Mouse (Mus musculus): Measurements from ENCODE around the gene Parp4. TPM values are rescaled to one million over a fixed set of nuclear protein-coding genes. Genes with fewer than 3 reads are reported as not detected.

The Parp4 gene
- polyA plus RNA-seq, 1 experiment from 2014 or later: 1.7 TPM

- H3K36me3 ChIP-seq (replicated peaks): peaks cover 11% of the 10 kb centered on the region
- WGBS (ENCODE audit: insufficient replicate concordance): under 1% methylated on average over 70 of the region's 70 CpGs
- peak within 1 kb of the TSS; percentile 94 for H3K4me3 ChIP-seq (replicated peaks)
- H3K4me2 ChIP-seq: peak within 1 kb of the TSS; percentile 88
- H3K27ac ChIP-seq (replicated peaks): peak within 1 kb of the TSS; percentile 85
- peak within 1 kb of the TSS; percentile 88 for H3K9ac ChIP-seq
- H3K4me1 ChIP-seq (replicated peaks): peaks cover 25% of the 10 kb centered on the region
- no peaks in the 10 kb centered on the region for H3K9me3 ChIP-seq (replicated peaks)
- H3K27me3 ChIP-seq: no peaks in the 10 kb centered on the region
- peak; percentile 100 for ATAC-seq (ENCODE audit: insufficient read depth)
Measured at GRCm38 (mm10) chr14:56667969-56668802, 92.8 kb downstream of the Parp4 start, which contains the start of gene Mphosph8. Gene Mphosph8, plus strand, starts transcription at chr14:56668248.

- no peak for ATAC-seq (ENCODE audit: insufficient read depth)
- H3K27ac ChIP-seq (replicated peaks): peak overlapping the region; percentile 85
Measured at GRCm38 (mm10) chr14:56669046-56669620, 93.7 kb downstream of the Parp4 start.

GRCm38 (mm10) chr14:56685426-56685825 is 110.0 kb downstream of the Parp4 start:
- Histone ChIP-seq H3K4me2 (no peak overlapping the region), H3K27me3 (no peaks in the 10 kb centered on the region), H3K9ac (no peak overlapping the region), H3K4me1 (replicated peaks) (no peaks in the 10 kb centered on the region), H3K9me3 (replicated peaks) (no peaks in the 10 kb centered on the region), H3K27ac (replicated peaks) (no peak overlapping the region), H3K4me3 (replicated peaks) (no peak overlapping the region), H3K36me3 (replicated peaks) (peaks cover 69% of the 10 kb centered on the region)
- no peak for ATAC-seq (ENCODE audit: insufficient read depth)
- 48% methylated on average over 1 of the region's 1 CpGs for WGBS (ENCODE audit: insufficient replicate concordance)

More at GRCm38 (mm10) chr14:56669046-56669620, 93.7 kb downstream of the Parp4 start:
- H3K9ac ChIP-seq: peak overlapping the region; percentile 88
- peak overlapping the region; percentile 94 for H3K4me3 ChIP-seq (replicated peaks)
- H3K9me3 ChIP-seq (replicated peaks): no peaks in the 10 kb centered on the region
- under 1% methylated on average over 13 of the region's 13 CpGs for WGBS (ENCODE audit: insufficient replicate concordance)
- H3K27me3 ChIP-seq: no peaks in the 10 kb centered on the region
- H3K4me2 ChIP-seq: peak overlapping the region; percentile 88
- peaks cover 12% of the 10 kb centered on the region for H3K36me3 ChIP-seq (replicated peaks)
- H3K4me1 ChIP-seq (replicated peaks): peaks cover 25% of the 10 kb centered on the region

- no peaks in the 10 kb centered on the region for H3K27me3 ChIP-seq
- no peaks in the 10 kb centered on the region for H3K4me1 ChIP-seq (replicated peaks)
- 63% methylated on average over 1 of the region's 1 CpGs for WGBS (ENCODE audit: insufficient replicate concordance)
- no peak overlapping the region for H3K9ac ChIP-seq
- H3K27ac ChIP-seq (replicated peaks): no peak overlapping the region
- H3K9me3 ChIP-seq (replicated peaks): no peaks in the 10 kb centered on the region
- H3K4me3 ChIP-seq (replicated peaks): no peak overlapping the region
- peaks cover 78% of the 10 kb centered on the region for H3K36me3 ChIP-seq (replicated peaks)
- no peak overlapping the region for H3K4me2 ChIP-seq
- ATAC-seq (ENCODE audit: insufficient read depth): no peak
Measured at GRCm38 (mm10) chr14:56689116-56689515, 113.7 kb downstream of the Parp4 start.

- H3K27ac ChIP-seq (replicated peaks): no peak overlapping the region
- H3K36me3 ChIP-seq (replicated peaks): peaks cover 80% of the 10 kb centered on the region
- H3K9me3 ChIP-seq (replicated peaks): no peaks in the 10 kb centered on the region
- H3K4me2 ChIP-seq: no peak overlapping the region
- no peak overlapping the region for H3K9ac ChIP-seq
- no peak overlapping the region for H3K4me3 ChIP-seq (replicated peaks)
- 54% methylated on average over 1 of the region's 1 CpGs for WGBS (ENCODE audit: insufficient replicate concordance)
- H3K4me1 ChIP-seq (replicated peaks): no peaks in the 10 kb centered on the region
- no peaks in the 10 kb centered on the region for H3K27me3 ChIP-seq
- ATAC-seq (ENCODE audit: insufficient read depth): no peak
Measured at GRCm38 (mm10) chr14:56689766-56690165, 114.3 kb downstream of the Parp4 start.

GRCm38 (mm10) chr14:56695495-56695894 is 120.1 kb downstream of the Parp4 start:
- no peak overlapping the region for H3K9ac ChIP-seq
- 44% methylated on average over 3 of the region's 3 CpGs for WGBS (ENCODE audit: insufficient replicate concordance)
- no peak overlapping the region for H3K27ac ChIP-seq (replicated peaks)
- no peaks in the 10 kb centered on the region for H3K9me3 ChIP-seq (replicated peaks)
- peaks cover 95% of the 10 kb centered on the region for H3K36me3 ChIP-seq (replicated peaks)
- H3K4me2 ChIP-seq: no peak overlapping the region
- H3K4me1 ChIP-seq (replicated peaks): no peaks in the 10 kb centered on the region
- no peak for ATAC-seq (ENCODE audit: insufficient read depth)
- no peak overlapping the region for H3K4me3 ChIP-seq (replicated peaks)
- no peaks in the 10 kb centered on the region for H3K27me3 ChIP-seq

- WGBS (ENCODE audit: insufficient replicate concordance): 88% methylated on average over 5 of the region's 5 CpGs
- no peak overlapping the region for H3K4me2 ChIP-seq
- H3K9me3 ChIP-seq (replicated peaks): no peaks in the 10 kb centered on the region
- H3K9ac ChIP-seq: no peak overlapping the region
- peaks cover 81% of the 10 kb centered on the region for H3K36me3 ChIP-seq (replicated peaks)
- no peaks in the 10 kb centered on the region for H3K27me3 ChIP-seq
- ATAC-seq (ENCODE audit: insufficient read depth): no peak
- H3K4me1 ChIP-seq (replicated peaks): no peaks in the 10 kb centered on the region
- no peak overlapping the region for H3K27ac ChIP-seq (replicated peaks)
- no peak overlapping the region for H3K4me3 ChIP-seq (replicated peaks)
Measured at GRCm38 (mm10) chr14:56697836-56698235, 122.4 kb downstream of the Parp4 start.

GRCm38 (mm10) chr14:56702644-56703043 is 127.2 kb downstream of the Parp4 start:
- Histone ChIP-seq H3K36me3 (replicated peaks) (peaks cover 34% of the 10 kb centered on the region), H3K9ac (no peak overlapping the region), H3K27ac (replicated peaks) (no peak overlapping the region), H3K4me1 (replicated peaks) (peaks cover 12% of the 10 kb centered on the region; the same call in 1 of the 2 replicates), H3K9me3 (replicated peaks) (no peaks in the 10 kb centered on the region), H3K4me3 (replicated peaks) (no peak overlapping the region), H3K4me2 (no peak overlapping the region), H3K27me3 (no peaks in the 10 kb centered on the region)
- WGBS (ENCODE audit: insufficient replicate concordance): 21% methylated on average over 4 of the region's 4 CpGs
- ATAC-seq (ENCODE audit: insufficient read depth): peak; percentile 60

- Histone ChIP-seq H3K27ac (replicated peaks) (no peak overlapping the region), H3K9ac (no peak overlapping the region), H3K36me3 (replicated peaks) (peaks cover 13% of the 10 kb centered on the region; the same call in 1 of the 2 replicates), H3K4me2 (no peak overlapping the region), H3K9me3 (replicated peaks) (no peaks in the 10 kb centered on the region), H3K4me1 (replicated peaks) (peaks cover 12% of the 10 kb centered on the region; the same call in 1 of the 2 replicates), H3K27me3 (no peaks in the 10 kb centered on the region), H3K4me3 (replicated peaks) (no peak overlapping the region)
- no peak for ATAC-seq (ENCODE audit: insufficient read depth)
- 66% methylated on average over 4 of the region's 4 CpGs for WGBS (ENCODE audit: insufficient replicate concordance)
Measured at GRCm38 (mm10) chr14:56705687-56706086, 130.3 kb downstream of the Parp4 start.
